Mouse (Mus musculus): Measurements from ENCODE around the gene 1110002E22Rik. TPM values are rescaled to one million over a fixed set of nuclear protein-coding genes. Genes with fewer than 3 reads are reported as not detected.

1110002E22Rik gene
- not detected for polyA plus RNA-seq (2014; fragmentation: Illumina TruSeq; extraction: RNeasy Lipid Tissue Mini Kit (QIAGEN cat#74804); ENCODE audit: low read depth, low replicate concordance)

DNA sequence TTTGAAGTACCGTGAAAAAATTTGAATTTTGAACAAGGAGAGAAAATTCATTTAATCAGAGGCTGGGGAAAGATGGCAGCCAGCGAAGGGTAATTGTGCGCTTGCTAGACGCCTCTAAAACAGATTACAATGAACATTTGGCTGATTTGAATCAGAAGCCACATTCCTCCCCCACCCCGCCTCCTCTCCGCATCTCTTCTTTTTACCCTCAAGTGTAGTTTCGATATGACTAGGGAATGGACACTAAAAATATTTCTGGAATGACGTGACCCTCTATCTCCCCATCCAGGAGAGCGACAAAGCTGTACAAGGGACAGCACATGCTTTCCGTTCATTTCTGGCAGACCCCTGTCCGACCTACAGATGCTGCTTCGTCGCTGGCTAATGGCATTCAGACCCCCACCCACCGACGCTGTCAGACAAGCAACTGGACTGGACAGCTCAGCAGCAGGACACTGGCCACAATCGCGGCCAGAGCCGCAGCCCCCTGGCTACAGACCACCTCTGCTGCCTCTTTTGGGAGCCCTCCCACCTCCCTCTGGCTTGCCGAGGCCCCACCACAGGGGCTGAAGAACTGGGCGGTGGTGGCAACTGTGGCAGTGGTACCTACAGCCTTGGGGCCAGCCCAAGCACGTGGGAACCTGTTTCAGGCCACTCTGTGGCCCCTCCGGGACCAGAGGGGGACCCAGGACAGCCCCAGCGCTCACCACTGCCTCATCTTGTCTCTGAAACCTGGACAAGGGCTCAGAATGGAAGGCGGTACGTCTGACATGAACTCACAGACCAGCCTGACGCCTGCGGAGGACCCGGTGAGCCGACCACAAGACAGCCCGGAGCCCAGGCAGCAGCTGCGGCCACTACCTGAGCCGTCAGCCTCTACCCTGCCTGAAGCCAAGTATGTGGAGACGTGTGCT lies at the start of gene 1110002E22Rik:
TSS of gene 1110002E22Rik (plus strand) at position 321 of the 914 bp plus-strand sequence.

GRCm38 (mm10) chr3:138067288-138067687 lies 2.4 kb downstream of the 1110002E22Rik start, which contains the start of gene Gm5105:
Gm5105 (minus strand) TSS chr3:138067388.

Other genes with a start within 250 kb of the 1110002E22Rik start
- gene H2afz, start 200.6 kb upstream of the 1110002E22Rik start, polyA plus RNA-seq (2014; fragmentation: Illumina TruSeq; extraction: RNeasy Lipid Tissue Mini Kit (QIAGEN cat#74804); ENCODE audit: low read depth, low replicate concordance): 370 TPM
- gene Dnajb14, start 197.4 kb upstream of the 1110002E22Rik start, polyA plus RNA-seq (2014; fragmentation: Illumina TruSeq; extraction: RNeasy Lipid Tissue Mini Kit (QIAGEN cat#74804); ENCODE audit: low read depth, low replicate concordance): 33.2 TPM
- 57.6 TPM for gene Lamtor3, start 146.5 kb upstream of the 1110002E22Rik start, polyA plus RNA-seq (2014; fragmentation: Illumina TruSeq; extraction: RNeasy Lipid Tissue Mini Kit (QIAGEN cat#74804); ENCODE audit: low read depth, low replicate concordance)
- 3.4 TPM for gene Dapp1, start 83.5 kb upstream of the 1110002E22Rik start, polyA plus RNA-seq (2014; fragmentation: Illumina TruSeq; extraction: RNeasy Lipid Tissue Mini Kit (QIAGEN cat#74804); ENCODE audit: low read depth, low replicate concordance)
- not detected for gene Gm5105, start 2.3 kb downstream of the 1110002E22Rik start, polyA plus RNA-seq (2014; fragmentation: Illumina TruSeq; extraction: RNeasy Lipid Tissue Mini Kit (QIAGEN cat#74804); ENCODE audit: low read depth, low replicate concordance)
- gene Trmt10a, start 78.4 kb downstream of the 1110002E22Rik start, polyA plus RNA-seq (2014; fragmentation: Illumina TruSeq; extraction: RNeasy Lipid Tissue Mini Kit (QIAGEN cat#74804); ENCODE audit: low read depth, low replicate concordance): 9.8 TPM
- 24.3 TPM for gene Mttp, start 79.9 kb downstream of the 1110002E22Rik start, polyA plus RNA-seq (2014; fragmentation: Illumina TruSeq; extraction: RNeasy Lipid Tissue Mini Kit (QIAGEN cat#74804); ENCODE audit: low read depth, low replicate concordance)
- gene 4930579F01Rik, start 128.8 kb downstream of the 1110002E22Rik start, polyA plus RNA-seq (2014; fragmentation: Illumina TruSeq; extraction: RNeasy Lipid Tissue Mini Kit (QIAGEN cat#74804); ENCODE audit: low read depth, low replicate concordance): not detected
- gene Adh7, start 152.7 kb downstream of the 1110002E22Rik start, polyA plus RNA-seq (2014; fragmentation: Illumina TruSeq; extraction: RNeasy Lipid Tissue Mini Kit (QIAGEN cat#74804); ENCODE audit: low read depth, low replicate concordance): 0.49 TPM
- 61.4 TPM for gene Adh1, start 195.9 kb downstream of the 1110002E22Rik start, polyA plus RNA-seq (2014; fragmentation: Illumina TruSeq; extraction: RNeasy Lipid Tissue Mini Kit (QIAGEN cat#74804); ENCODE audit: low read depth, low replicate concordance)
- not detected for gene Adh6a, start 248.2 kb downstream of the 1110002E22Rik start, polyA plus RNA-seq (2014; fragmentation: Illumina TruSeq; extraction: RNeasy Lipid Tissue Mini Kit (QIAGEN cat#74804); ENCODE audit: low read depth, low replicate concordance)